Mouse (Mus musculus): ENCODE data around the gene Gm49510.

DNA sequence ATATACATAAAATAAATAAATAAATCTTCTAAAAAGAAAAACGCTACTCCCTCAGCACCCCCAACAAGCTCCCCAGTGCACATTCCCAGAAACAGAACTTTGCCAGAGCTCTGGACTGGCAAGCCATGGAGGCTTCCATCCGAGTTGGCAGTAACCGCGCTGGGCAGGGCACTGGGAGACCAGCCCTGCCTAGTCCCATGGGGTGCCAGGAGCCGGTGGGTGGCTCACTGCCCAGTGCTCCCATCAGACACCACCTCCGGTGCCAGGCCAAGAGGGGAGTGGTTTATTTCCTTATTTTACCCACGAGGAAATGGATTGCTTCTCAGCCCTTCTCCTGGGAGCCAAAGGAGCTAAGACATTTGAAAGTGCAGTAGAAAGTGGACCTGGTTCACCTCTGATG, 42.5 kb upstream of the Gm49510 start:
- TF ChIP-seq CTCF (IDR thresholded peaks at IDR 0.05; ENCODE audit: insufficient read depth, low read depth, low read length), result no peak
- TF ChIP-seq POLR2A (IDR thresholded peaks at IDR 0.05; ENCODE audit: insufficient read depth, low read depth, low read length), result no peak
